Mouse (Mus musculus): ENCODE results near the gene Wdr59. TPM values are rescaled to one million over a fixed set of nuclear protein-coding genes. Genes with fewer than 3 reads are reported as not detected.

Gene Wdr59
- polyA plus RNA-seq, 1 experiment from 2014 or later, result 2.9 TPM

DNA sequence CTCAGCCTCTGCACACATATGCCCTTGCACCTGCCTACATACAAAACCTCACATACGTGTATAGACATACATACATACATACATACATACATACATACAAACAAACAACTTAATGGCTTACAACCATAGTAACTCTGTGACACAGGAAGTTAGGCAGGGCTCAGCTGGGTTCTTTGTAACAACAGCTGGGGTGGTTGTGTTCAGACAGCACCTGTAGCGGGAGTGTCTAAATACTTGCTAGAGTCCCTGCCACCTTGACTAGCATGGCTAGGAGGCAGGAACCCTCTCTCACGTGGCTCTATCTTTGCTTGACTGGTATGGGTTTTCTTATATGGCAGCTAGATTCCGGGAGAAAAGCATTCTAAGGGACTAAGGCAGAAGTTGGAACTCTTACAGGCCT is 41.8 kb upstream of the Wdr59 start:
- no peaks in the 10 kb centered on the region for H3K27me3 ChIP-seq (replicated peaks; ENCODE audit: control insufficient read depth, insufficient read depth, low read length)
- DNase-seq (ENCODE audit: low spot score) (no peak), ATAC-seq (no peak)
- H3K4me1 ChIP-seq (ENCODE audit: control insufficient read depth, insufficient read depth, low read length), result peaks cover 8% of the 10 kb centered on the region; the same call in 1 of the 2 replicates
- no peaks in the 10 kb centered on the region for H3K9me3 ChIP-seq (replicated peaks; ENCODE audit: control insufficient read depth, low read length)
- H3K4me2 ChIP-seq (ENCODE audit: low read length), result no peak overlapping the region
- H3K4me3 ChIP-seq (ENCODE audit: low read depth, low read length), result no peak overlapping the region
- H3K36me3 ChIP-seq (ENCODE audit: control insufficient read depth, insufficient read depth, low read length), result no peaks in the 10 kb centered on the region
- no peak overlapping the region for H3K9ac ChIP-seq (ENCODE audit: low read length)
- H3K27ac ChIP-seq (ENCODE audit: low read depth, low read length), result no peak overlapping the region
- WGBS, result 93% methylated on average over 4 of the region's 4 CpGs

DNA sequence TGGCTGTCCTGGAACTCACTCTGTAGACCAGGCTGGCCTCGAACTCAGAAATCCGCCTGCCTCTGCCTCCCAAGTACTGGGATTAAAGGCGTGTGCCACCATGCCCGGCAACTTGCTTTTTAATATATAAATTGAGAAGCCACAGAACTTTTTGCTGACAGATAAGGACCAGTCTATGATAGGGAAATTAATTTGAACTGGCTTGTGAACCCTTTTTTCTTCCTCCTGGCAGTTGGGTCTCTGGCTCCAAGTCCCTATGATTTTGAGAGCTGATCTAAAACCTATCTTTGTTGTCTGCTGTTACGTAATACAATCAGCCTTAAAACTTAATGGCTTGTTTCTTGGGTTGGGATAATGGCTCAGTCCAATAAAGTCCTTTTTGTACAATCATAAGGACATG is 41.2 kb upstream of the Wdr59 start:
- H3K36me3 ChIP-seq (ENCODE audit: control insufficient read depth, insufficient read depth, low read length), result no peaks in the 10 kb centered on the region
- DNase-seq (ENCODE audit: low spot score), result no peak
- WGBS, result 93% methylated on average over 5 of the region's 5 CpGs
- H3K4me2 ChIP-seq (ENCODE audit: low read length), result no peak overlapping the region
- peaks cover 5% of the 10 kb centered on the region; the same call in 1 of the 2 replicates for H3K4me1 ChIP-seq (ENCODE audit: control insufficient read depth, insufficient read depth, low read length)
- H3K27me3 ChIP-seq (replicated peaks; ENCODE audit: control insufficient read depth, insufficient read depth, low read length), result no peaks in the 10 kb centered on the region
- H3K9me3 ChIP-seq (replicated peaks; ENCODE audit: control insufficient read depth, low read length), result no peaks in the 10 kb centered on the region
- H3K27ac ChIP-seq (ENCODE audit: low read depth, low read length), result no peak overlapping the region
- no peak for ATAC-seq
- H3K9ac ChIP-seq (ENCODE audit: low read length), result no peak overlapping the region
- H3K4me3 ChIP-seq (ENCODE audit: low read depth, low read length), result no peak overlapping the region

DNA sequence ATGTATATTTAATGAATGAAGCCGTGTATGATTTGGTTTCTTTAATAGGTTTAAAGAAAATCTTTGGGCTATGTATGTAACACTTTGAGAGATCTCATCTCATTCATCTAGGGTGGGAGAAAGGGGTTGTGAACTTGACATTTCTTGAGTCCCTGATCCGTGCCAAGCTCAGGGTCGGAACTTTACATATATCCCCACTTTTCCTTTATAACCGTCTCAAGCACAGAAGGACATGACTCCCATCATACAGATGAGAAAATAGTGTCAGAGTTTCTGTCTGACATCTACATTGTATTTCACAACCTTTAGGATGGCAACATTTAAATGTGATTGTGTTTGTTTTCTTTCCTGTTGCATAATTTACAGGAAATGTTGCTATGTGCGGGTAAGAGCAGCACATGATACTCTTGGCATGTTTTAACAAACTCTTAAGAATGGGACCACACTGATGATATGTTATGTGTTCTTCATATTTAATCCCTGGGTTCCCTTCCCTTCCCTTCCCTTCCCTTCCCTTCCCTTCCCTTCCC is 40.4 kb upstream of the Wdr59 start:
- WGBS, result 95% methylated on average over 5 of the region's 5 CpGs
- Histone ChIP-seq H3K9ac (ENCODE audit: low read length) (no peak overlapping the region), H3K9me3 (replicated peaks; ENCODE audit: control insufficient read depth, low read length) (no peaks in the 10 kb centered on the region), H3K4me3 (ENCODE audit: low read depth, low read length) (no peak overlapping the region), H3K27ac (ENCODE audit: low read depth, low read length) (no peak overlapping the region), H3K36me3 (ENCODE audit: control insufficient read depth, insufficient read depth, low read length) (no peaks in the 10 kb centered on the region), H3K4me2 (ENCODE audit: low read length) (no peak overlapping the region), H3K27me3 (replicated peaks; ENCODE audit: control insufficient read depth, insufficient read depth, low read length) (no peaks in the 10 kb centered on the region), H3K4me1 (ENCODE audit: control insufficient read depth, insufficient read depth, low read length) (no peaks in the 10 kb centered on the region; the same call in 1 of the 2 replicates)
- DNase-seq (ENCODE audit: low spot score), result no peak
- ATAC-seq, result no peak

DNA sequence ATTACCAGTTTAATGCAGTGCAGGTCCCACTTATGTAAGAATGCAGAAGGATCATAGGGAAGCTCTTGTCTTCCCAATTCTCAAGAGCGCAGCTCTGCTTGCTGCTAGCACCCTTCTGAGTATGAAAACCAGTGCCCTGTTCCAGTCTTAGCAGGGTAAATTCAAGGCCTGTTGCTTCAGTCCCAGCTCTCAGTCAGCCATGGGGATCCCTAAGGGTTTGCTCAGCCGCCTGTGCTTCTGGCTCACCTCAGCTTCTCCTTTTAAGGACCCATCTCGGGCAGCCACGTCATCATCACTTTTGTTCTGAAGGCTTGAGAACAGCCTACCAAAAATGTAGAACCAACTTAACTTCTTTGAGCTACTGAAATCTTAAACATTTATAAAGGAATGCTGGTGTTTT is 39.9 kb upstream of the Wdr59 start:
- 94% methylated on average over 4 of the region's 4 CpGs for WGBS
- Histone ChIP-seq H3K4me1 (ENCODE audit: control insufficient read depth, insufficient read depth, low read length) (no peaks in the 10 kb centered on the region), H3K36me3 (ENCODE audit: control insufficient read depth, insufficient read depth, low read length) (no peaks in the 10 kb centered on the region), H3K4me2 (ENCODE audit: low read length) (no peak overlapping the region), H3K9me3 (replicated peaks; ENCODE audit: control insufficient read depth, low read length) (no peaks in the 10 kb centered on the region), H3K27ac (ENCODE audit: low read depth, low read length) (no peak overlapping the region), H3K4me3 (ENCODE audit: low read depth, low read length) (no peak overlapping the region), H3K9ac (ENCODE audit: low read length) (no peak overlapping the region), H3K27me3 (replicated peaks; ENCODE audit: control insufficient read depth, insufficient read depth, low read length) (no peaks in the 10 kb centered on the region)
- DNase-seq (ENCODE audit: low spot score) (no peak), ATAC-seq (no peak)

DNA sequence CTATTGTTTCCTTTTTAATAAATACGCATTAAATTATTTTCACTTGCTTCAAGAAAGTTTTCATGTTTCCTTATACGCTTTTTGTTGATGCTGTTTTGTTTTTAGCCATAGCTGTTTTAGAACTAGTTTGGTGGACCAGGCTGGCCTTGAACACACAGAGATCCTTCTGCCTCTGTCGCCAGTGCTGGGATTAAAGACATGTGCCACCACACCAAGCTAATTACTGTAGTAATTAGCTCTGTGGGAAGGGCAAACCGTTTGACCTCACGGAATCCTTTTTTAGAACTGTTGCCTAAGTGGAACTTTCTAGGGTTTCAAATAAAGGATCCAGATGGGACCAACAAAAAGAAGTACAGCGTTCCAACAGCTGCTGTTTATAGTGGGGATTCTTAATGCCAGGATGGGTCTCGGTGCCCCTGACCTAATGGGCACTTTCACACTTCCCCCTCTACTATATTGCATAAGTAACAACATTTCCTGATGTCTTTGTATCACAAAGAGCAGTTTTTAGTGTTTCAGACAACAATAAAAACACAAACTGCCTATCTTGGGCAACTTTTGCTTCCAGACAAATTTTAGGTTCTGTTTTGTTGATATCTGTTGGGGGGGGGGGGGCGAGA is 29.7 kb upstream of the Wdr59 start:
- Histone ChIP-seq H3K4me3 (ENCODE audit: low read depth, low read length) (no peak overlapping the region), H3K4me1 (ENCODE audit: control insufficient read depth, insufficient read depth, low read length) (peaks cover 12% of the 10 kb centered on the region), H3K9me3 (replicated peaks; ENCODE audit: control insufficient read depth, low read length) (no peaks in the 10 kb centered on the region), H3K4me2 (ENCODE audit: low read length) (no peak overlapping the region), H3K27ac (ENCODE audit: low read depth, low read length) (no peak overlapping the region), H3K9ac (ENCODE audit: low read length) (no peak overlapping the region), H3K27me3 (replicated peaks; ENCODE audit: control insufficient read depth, insufficient read depth, low read length) (no peaks in the 10 kb centered on the region), H3K36me3 (ENCODE audit: control insufficient read depth, insufficient read depth, low read length) (no peaks in the 10 kb centered on the region)
- DNase-seq (ENCODE audit: low spot score), result no peak
- ATAC-seq, result no peak
- 48% methylated on average over 8 of the region's 8 CpGs for WGBS

DNA sequence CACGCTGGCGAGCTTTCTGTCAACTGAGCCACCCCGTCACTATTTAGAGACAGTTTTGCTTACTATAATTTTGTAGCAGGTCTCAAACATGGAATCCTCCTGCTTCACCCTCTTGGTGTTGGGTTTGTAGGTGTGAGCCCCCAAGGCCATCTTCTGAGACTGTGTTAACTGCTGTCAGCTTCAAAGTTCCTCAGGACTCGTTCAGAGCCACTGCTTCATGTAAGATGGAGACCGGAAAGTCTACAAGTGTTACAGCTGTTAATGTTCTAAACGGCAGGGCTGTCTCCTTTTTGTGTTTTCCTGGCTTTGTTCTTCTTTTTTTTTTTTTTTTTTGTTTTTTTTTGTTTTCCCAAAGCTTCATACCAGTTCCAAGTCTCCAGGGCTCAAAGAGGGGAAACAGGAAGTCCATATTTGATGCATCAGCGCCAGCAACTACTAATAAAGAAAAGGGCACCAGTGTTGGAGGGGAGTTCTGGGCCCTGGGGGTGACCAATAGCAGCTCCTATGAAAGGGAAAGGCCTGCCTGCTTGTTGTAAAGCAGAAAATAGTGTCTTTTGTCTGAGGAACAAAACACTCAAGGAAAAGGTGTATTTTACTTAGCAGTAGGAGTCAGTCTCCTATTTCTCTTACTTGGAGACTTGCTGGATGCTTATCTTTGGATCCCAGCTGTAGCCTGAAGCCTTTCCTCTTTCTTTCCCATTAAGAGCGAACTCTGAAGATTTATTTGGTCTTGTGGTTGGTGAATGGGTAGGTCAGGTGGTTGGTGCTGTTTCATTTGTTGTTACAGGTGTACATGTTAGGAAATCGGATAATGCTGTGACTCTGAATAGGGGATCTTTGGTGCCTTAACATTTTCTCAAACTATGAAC is 28.3 kb upstream of the Wdr59 start:
- Histone ChIP-seq H3K4me3 (ENCODE audit: low read depth, low read length) (no peak overlapping the region), H3K9ac (ENCODE audit: low read length) (no peak overlapping the region), H3K36me3 (ENCODE audit: control insufficient read depth, insufficient read depth, low read length) (no peaks in the 10 kb centered on the region), H3K4me2 (ENCODE audit: low read length) (no peak overlapping the region), H3K27me3 (replicated peaks; ENCODE audit: control insufficient read depth, insufficient read depth, low read length) (no peaks in the 10 kb centered on the region), H3K9me3 (replicated peaks; ENCODE audit: control insufficient read depth, low read length) (no peaks in the 10 kb centered on the region), H3K27ac (ENCODE audit: low read depth, low read length) (no peak overlapping the region), H3K4me1 (ENCODE audit: control insufficient read depth, insufficient read depth, low read length) (peaks cover 11% of the 10 kb centered on the region)
- no peak for DNase-seq (ENCODE audit: low spot score)
- WGBS, result 67% methylated on average over 9 of the region's 9 CpGs
- no peak for ATAC-seq

DNA sequence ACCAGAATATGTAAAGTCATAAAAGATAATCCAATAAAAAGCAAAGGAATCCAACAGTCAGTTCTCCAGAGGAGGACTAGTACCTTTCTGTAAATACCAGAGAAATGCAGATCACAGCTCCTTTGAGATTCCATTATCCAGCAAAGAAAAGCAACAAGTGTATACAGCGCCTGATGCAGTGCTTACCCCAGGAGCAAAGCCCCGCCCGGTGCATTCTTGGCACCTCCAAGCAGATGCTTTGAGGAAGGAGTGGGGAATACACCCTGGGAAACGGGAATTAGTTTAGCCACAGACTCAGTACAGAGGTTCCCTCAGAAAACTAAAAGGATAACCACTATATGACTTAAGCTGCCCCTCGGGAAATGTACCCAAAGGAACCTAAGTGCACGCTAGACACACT is 26.3 kb upstream of the Wdr59 start:
- DNase-seq (ENCODE audit: low spot score) (no peak), ATAC-seq (no peak)
- Histone ChIP-seq H3K4me1 (ENCODE audit: control insufficient read depth, insufficient read depth, low read length) (peaks cover 7% of the 10 kb centered on the region; the same call in 1 of the 2 replicates), H3K4me2 (ENCODE audit: low read length) (no peak overlapping the region), H3K9ac (ENCODE audit: low read length) (no peak overlapping the region), H3K9me3 (replicated peaks; ENCODE audit: control insufficient read depth, low read length) (no peaks in the 10 kb centered on the region), H3K36me3 (ENCODE audit: control insufficient read depth, insufficient read depth, low read length) (no peaks in the 10 kb centered on the region), H3K27ac (ENCODE audit: low read depth, low read length) (no peak overlapping the region), H3K27me3 (replicated peaks; ENCODE audit: control insufficient read depth, insufficient read depth, low read length) (no peaks in the 10 kb centered on the region), H3K4me3 (ENCODE audit: low read depth, low read length) (no peak overlapping the region)
- 83% methylated on average over 6 of the region's 6 CpGs for WGBS

DNA sequence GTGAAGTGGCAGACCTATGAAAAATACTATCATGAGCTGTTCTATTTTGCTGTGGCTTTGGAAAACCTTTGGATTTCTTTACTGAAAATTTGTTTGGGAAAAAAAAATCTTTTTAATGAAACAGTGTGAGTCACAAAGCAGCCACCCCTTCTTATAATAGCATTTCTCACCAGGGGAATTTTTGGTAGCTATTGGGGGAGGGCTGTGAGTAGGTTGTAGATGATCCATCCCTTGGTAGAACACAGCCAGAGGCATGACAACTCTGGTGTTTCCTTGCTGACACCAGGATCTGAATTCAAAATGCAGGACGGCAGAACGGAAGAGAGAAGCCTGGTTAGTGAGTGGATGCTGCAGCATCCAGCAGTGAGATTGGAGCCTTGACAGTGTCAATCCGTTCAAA is 25.3 kb upstream of the Wdr59 start:
- peaks cover 7% of the 10 kb centered on the region; the same call in 1 of the 2 replicates for H3K4me1 ChIP-seq (ENCODE audit: control insufficient read depth, insufficient read depth, low read length)
- H3K27me3 ChIP-seq (replicated peaks; ENCODE audit: control insufficient read depth, insufficient read depth, low read length), result no peaks in the 10 kb centered on the region
- H3K4me3 ChIP-seq (ENCODE audit: low read depth, low read length), result no peak overlapping the region
- H3K4me2 ChIP-seq (ENCODE audit: low read length), result no peak overlapping the region
- no peaks in the 10 kb centered on the region for H3K36me3 ChIP-seq (ENCODE audit: control insufficient read depth, insufficient read depth, low read length)
- ATAC-seq (no peak), DNase-seq (ENCODE audit: low spot score) (no peak)
- H3K9ac ChIP-seq (ENCODE audit: low read length), result no peak overlapping the region
- H3K27ac ChIP-seq (ENCODE audit: low read depth, low read length), result no peak overlapping the region
- WGBS, result 94% methylated on average over 3 of the region's 3 CpGs
- H3K9me3 ChIP-seq (replicated peaks; ENCODE audit: control insufficient read depth, low read length), result no peaks in the 10 kb centered on the region
